Mouse (Mus musculus): ENCODE measurements at regions not wholly inside any gene's neighbourhood (a gene's known extent, or its start where the extent isn't known, plus 50 kb on each side); places are given as distances from the start of the nearest gene placed in this dataset.

GRCm38 (mm10) chr13:71334925-71335324 lies 493.3 kb upstream of the Adamts16 start:
- no peak for DNase-seq

GRCm38 (mm10) chr13:71333146-71333545 lies 491.5 kb upstream of the Adamts16 start:
- DNase-seq: no peak

- DNase-seq: no peak
Measured at GRCm38 (mm10) chr13:71330321-71330720, 488.7 kb upstream of the Adamts16 start.

GRCm38 (mm10) chr13:71327802-71328753 lies 486.5 kb upstream of the Adamts16 start:
- DNase-seq: no peak

GRCm38 (mm10) chr13:71320489-71320888 lies 478.9 kb upstream of the Adamts16 start:
- no peak for DNase-seq

- no peak for DNase-seq
Measured at GRCm38 (mm10) chr13:71303956-71304355, 462.3 kb upstream of the Adamts16 start.

GRCm38 (mm10) chr13:71275991-71276390 lies 434.4 kb upstream of the Adamts16 start:
- DNase-seq: no peak

- DNase-seq: no peak
Measured at GRCm38 (mm10) chr13:71274139-71274538, 432.5 kb upstream of the Adamts16 start.

- no peak for DNase-seq
Measured at GRCm38 (mm10) chr13:71273485-71273884, 431.9 kb upstream of the Adamts16 start.

GRCm38 (mm10) chr13:71273067-71273466 lies 431.5 kb upstream of the Adamts16 start:
- DNase-seq: no peak

GRCm38 (mm10) chr13:71272431-71272830 lies 430.8 kb upstream of the Adamts16 start:
- DNase-seq: peak; percentile 79

GRCm38 (mm10) chr13:71271727-71272418 lies 430.3 kb upstream of the Adamts16 start:
- peak; percentile 68 for DNase-seq

GRCm38 (mm10) chr13:71270370-71270769 lies 428.8 kb upstream of the Adamts16 start:
- peak; percentile 60 for DNase-seq

GRCm38 (mm10) chr13:71269496-71269895 lies 427.9 kb upstream of the Adamts16 start:
- DNase-seq: peak; percentile 16

- DNase-seq: no peak
Measured at GRCm38 (mm10) chr13:71263315-71263878, 421.8 kb upstream of the Adamts16 start.

GRCm38 (mm10) chr13:71262575-71263295 lies 421.1 kb upstream of the Adamts16 start:
- DNase-seq: no peak

GRCm38 (mm10) chr13:71254016-71254415 lies 412.4 kb upstream of the Adamts16 start:
- no peak for DNase-seq

- DNase-seq: peak; percentile 50
Measured at GRCm38 (mm10) chr13:71248261-71249031, 406.8 kb upstream of the Adamts16 start.

- DNase-seq: no peak
Measured at GRCm38 (mm10) chr13:71247241-71247640, 405.6 kb upstream of the Adamts16 start.

GRCm38 (mm10) chr13:71245326-71245725 lies 403.7 kb upstream of the Adamts16 start:
- DNase-seq: no peak

GRCm38 (mm10) chr13:71239782-71240181 lies 398.2 kb upstream of the Adamts16 start:
- no peak for DNase-seq

- DNase-seq: no peak
Measured at GRCm38 (mm10) chr13:71235338-71235737, 393.7 kb upstream of the Adamts16 start.
